Mouse (Mus musculus) cerebellum, adult 2 months (tissue): Measurements from ENCODE around the gene Coq7.

Experiments
- CTCF ChIP-seq: fragments of 200-500 bp; IDR thresholded peaks from 2 replicates; pipeline ENCODE4 v1.5.1; 2011; ENCODE audit warnings: low read depth, mild to moderate bottlenecking, control low read depth, low read length, moderate library complexity, borderline replicate concordance; ENCODE audit not compliant: insufficient read depth
- POLR2A ChIP-seq: fragments of 200-500 bp; IDR thresholded peaks from 2 replicates; pipeline ENCODE4 v1.6.1; 2011; ENCODE audit warnings: low read length, control low read depth, borderline replicate concordance; ENCODE audit not compliant: insufficient read depth

GRCm38 (mm10) chr7:118461400-118462136, 71.6 kb downstream of the Coq7 start:
- TF ChIP-seq POLR2A: no peak
- no peak for TF ChIP-seq CTCF
